Mouse (Mus musculus): ENCODE results near the gene Arhgap17.

DNA sequence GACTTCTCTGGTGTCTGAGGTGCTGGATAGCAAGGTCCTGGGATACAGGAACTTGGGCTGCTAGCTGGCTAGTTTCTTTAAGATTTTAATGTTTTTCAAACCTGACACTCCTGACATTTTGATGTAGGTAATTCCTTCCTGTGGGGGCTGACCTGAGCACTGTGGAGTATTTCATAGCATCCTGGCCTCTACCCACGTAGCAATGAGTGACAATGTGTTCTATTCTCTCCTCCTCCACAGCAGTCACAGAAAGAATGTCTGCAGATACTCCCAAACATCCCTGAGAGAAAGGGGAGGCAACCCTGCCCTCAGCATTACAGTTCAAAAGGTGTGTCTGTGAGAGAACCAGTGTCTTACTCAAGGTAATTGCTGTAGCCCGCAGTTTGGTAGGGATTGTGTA is 19.5 kb downstream of the Arhgap17 start:
- no peak for TF ChIP-seq CTCF (conservative IDR thresholded peaks at IDR 0.05; ENCODE audit: low read length)
- no peak for TF ChIP-seq NANOG (IDR thresholded peaks at IDR 0.05; ENCODE audit: borderline replicate concordance, low read length)

All from E14TG2a.4 (cell line).